Mouse (Mus musculus) G1E (cell line): Measurements from ENCODE around the gene Cisd2.

ENCODE experiments used
- CTCF ChIP-seq: IDR thresholded peaks from 2 replicates; pipeline ENCODE4 v1.5.1; 2012; ENCODE audit warnings: low read depth, low read length, inconsistent platforms, mixed read lengths
- GATA1 ChIP-seq: IDR thresholded peaks from 2 replicates; pipeline ENCODE4 v1.6.1; 2012; ENCODE audit warnings: borderline replicate concordance, low read length, inconsistent platforms, mixed read lengths
- GATA2 ChIP-seq: IDR thresholded peaks from 2 replicates; pipeline ENCODE4 v1.6.1; 2012; ENCODE audit warnings: low read depth, low read length, inconsistent platforms, borderline replicate concordance
- POLR2AphosphoS5 ChIP-seq: IDR thresholded peaks from 2 replicates; pipeline ENCODE4 v1.6.1; 2012; ENCODE audit warnings: low read depth, low read length, inconsistent platforms; ENCODE audit not compliant: insufficient replicate concordance
- TAL1 ChIP-seq: conservative IDR thresholded peaks from 2 replicates; pipeline ENCODE4 v1.6.1; 2012; ENCODE audit warnings: low read depth, low read length, inconsistent platforms, mixed read lengths

- no peak for TF ChIP-seq CTCF
- no peak for TF ChIP-seq TAL1
- no peak for TF ChIP-seq GATA1
- no peak for TF ChIP-seq POLR2AphosphoS5
- no peak for TF ChIP-seq GATA2
Observed at GRCm38 (mm10) chr3:135411824-135412223, 11.9 kb downstream of the Cisd2 start.
